21 mouse cellular contexts compared by ENCODE assay signal in genomic region chr1:92064307-92064706, GRCm38 (mm10).
DNase-seq lines count a peak whose midpoint lies in the region; ATAC-seq and TF ChIP-seq lines count a peak whose summit lies in the region.
"Had no signal": no experiment of that assay in that cellular context is flagged by ENCODE, and none has a peak within 500 bp of the region (broad histone marks: within the 10 kb centered on the region; RNA-seq: fewer than 3 reads in every experiment).

No protein-coding gene starts in this region.

- ATAC-seq in midbrain, embryonic 13.5 days = no peak
- ATAC-seq: hindbrain, embryonic 16.5 days had no signal

- TF ChIP-seq POLR2A in myocyte (IDR thresholded peaks at IDR 0.05; ENCODE audit: insufficient read length, low read depth) = no peak

- no peaks in the 10 kb centered on the region for H3K9me3 ChIP-seq in midbrain, embryonic 13.5 days
- H3K9me3 ChIP-seq: forebrain, embryonic 12.5 days; heart, embryonic 10.5 days; liver, embryonic 15.5 days had no signal

- H3K4me3 ChIP-seq in myocyte = no peak overlapping the region
- no peak overlapping the region for H3K4me3 ChIP-seq in midbrain, embryonic 13.5 days (replicated peaks)
- H3K4me3 ChIP-seq: forebrain, embryonic 12.5 days; heart, embryonic 10.5 days; liver, embryonic 15.5 days had no signal

- H3K4me2 ChIP-seq in myocyte (ENCODE audit: low read depth) = peak overlapping the region; percentile 30
- H3K4me2 ChIP-seq in midbrain, embryonic 13.5 days (replicated peaks) = no peak overlapping the region
- H3K4me2 ChIP-seq: forebrain, embryonic 12.5 days; liver, embryonic 15.5 days had no signal

- H3K27ac ChIP-seq in midbrain, embryonic 13.5 days = no peak overlapping the region
- H3K27ac ChIP-seq: forebrain, embryonic 12.5 days; heart, embryonic 10.5 days; liver, embryonic 15.5 days had no signal

- H3K9ac ChIP-seq in midbrain, embryonic 13.5 days (replicated peaks) = no peak overlapping the region
- H3K9ac ChIP-seq: forebrain, embryonic 12.5 days; liver, embryonic 15.5 days had no signal

- DNase-seq in 3134 (ENCODE audit: extremely low read depth, insufficient read length, low spot score) (peak; percentile 20), 3T3-L1 (ENCODE audit: low read depth, low spot score) (peak; percentile 34), R1 (ENCODE audit: low read depth, low spot score) (peak; percentile 34)
- no peak for DNase-seq in kidney, postnatal 14 days
- no peak for DNase-seq in embryo, embryonic 9.5 days (ENCODE audit: extremely low spot score)
- DNase-seq: adrenal gland, adult 8-10 months; cerebellum, adult 11 months; cerebellum, postnatal 14 days; embryo, embryonic 11 days; gastrocnemius, postnatal 25 days; heart, postnatal 14 days; kidney, adult 18-20 months; kidney, postnatal 10 days; layer of hippocampus, adult 9-11 months; lung, postnatal 14 days had no signal

- no peaks in the 10 kb centered on the region for H3K36me3 ChIP-seq in myocyte (ENCODE audit: control insufficient read depth, insufficient read depth)
- no peaks in the 10 kb centered on the region for H3K36me3 ChIP-seq in midbrain, embryonic 13.5 days
- H3K36me3 ChIP-seq: forebrain, embryonic 12.5 days; heart, embryonic 10.5 days; liver, embryonic 15.5 days had no signal

- H3K79me2 ChIP-seq in myocyte (ENCODE audit: control insufficient read depth, insufficient read depth) = peaks cover 57% of the 10 kb centered on the region

- H3ac ChIP-seq in myocyte (ENCODE audit: control insufficient read depth, insufficient read length) = no peak overlapping the region

- H3K27me3 ChIP-seq in myocyte (ENCODE audit: control insufficient read depth, insufficient read depth, insufficient read length) = no peaks in the 10 kb centered on the region
- no peaks in the 10 kb centered on the region for H3K27me3 ChIP-seq in midbrain, embryonic 13.5 days
- H3K27me3 ChIP-seq: forebrain, embryonic 12.5 days; liver, embryonic 15.5 days had no signal

- WGBS in midbrain, embryonic 13.5 days = 83% methylated on average over 5 of the region's 5 CpGs

- peaks cover 31% of the 10 kb centered on the region for H3K4me1 ChIP-seq in midbrain, embryonic 13.5 days (replicated peaks)

TF ChIP-seq in myocyte, 11 proteins besides CTCF, POLR2A, EP300 and RAD21:
- TF ChIP-seq MYOG (IDR thresholded peaks at IDR 0.05; ENCODE audit: control insufficient read depth in 1 of 3, insufficient read depth in 1 of 3, insufficient read length in 2 of 3, low read depth in 2 of 3) = no peak
- TF ChIP-seq CEBPB (IDR thresholded peaks at IDR 0.05; ENCODE audit: insufficient read depth, poor library complexity, severe bottlenecking) = no peak
- TF ChIP-seq USF1 (IDR thresholded peaks at IDR 0.05; ENCODE audit: low read depth) = no peak
- TF ChIP-seq TCF3 (IDR thresholded peaks at IDR 0.05; ENCODE audit: insufficient read length, low read depth) = no peak
- TF ChIP-seq MAX (IDR thresholded peaks at IDR 0.05; ENCODE audit: low read depth) = no peak
- TF ChIP-seq E2F4 (IDR thresholded peaks at IDR 0.05; ENCODE audit: insufficient read depth) = no peak
- TF ChIP-seq TCF12 (IDR thresholded peaks at IDR 0.05; ENCODE audit: insufficient read depth, poor library complexity, severe bottlenecking) = no peak
- no peak for TF ChIP-seq POLR2AphosphoS2 (IDR thresholded peaks at IDR 0.05; ENCODE audit: insufficient read length, low read depth)
- no peak for TF ChIP-seq SRF (IDR thresholded peaks at IDR 0.05; ENCODE audit: control insufficient read depth, insufficient read length, low read depth)
- TF ChIP-seq REST (IDR thresholded peaks at IDR 0.05; ENCODE audit: insufficient read depth, insufficient read length) = no peak
- no peak for TF ChIP-seq MYOD1 (IDR thresholded peaks at IDR 0.05; ENCODE audit: control insufficient read depth in 1 of 3, insufficient read length in 2 of 3, low read depth in 2 of 3)

Comparison
In these comparisons a context has a peak if more than half of its experiments do, and no peak if none do; other contexts are left out.
1. DNase-seq: peak in 3134 (single experiment), 3T3-L1 (single experiment) and R1 (single experiment); none in kidney, postnatal 14 days (single experiment) and embryo, embryonic 9.5 days (single experiment).